25 mouse cellular contexts compared by ENCODE assay signal in the genomic region with DNA sequence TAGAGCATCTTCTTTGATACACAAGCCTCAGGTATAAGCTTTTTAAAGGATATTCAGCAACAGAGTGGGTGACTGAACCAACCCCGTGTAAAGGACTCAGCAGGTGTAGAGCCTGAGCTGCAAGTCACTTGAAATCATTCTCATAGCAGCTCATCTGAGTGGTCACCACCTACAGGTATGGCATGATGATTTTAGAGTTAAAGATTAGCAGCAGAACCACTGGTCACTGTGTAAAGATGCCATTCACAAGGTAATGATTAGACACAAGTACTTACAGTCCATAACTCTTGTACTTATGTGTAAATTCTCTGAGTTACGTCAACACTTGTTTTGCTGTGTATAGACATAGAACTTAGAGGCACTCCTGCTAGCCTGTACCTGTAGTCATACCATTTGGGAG.
A peak's percentile ranks its signal among the peaks of the same experiment; 100 is the strongest.
DNase-seq lines count a peak whose midpoint lies in the region; ATAC-seq and TF ChIP-seq lines count a peak whose summit lies in the region.
"Had no signal": no experiment of that assay in that cellular context is flagged by ENCODE, and none has a peak within 500 bp of the region (broad histone marks: within the 10 kb centered on the region; RNA-seq: fewer than 3 reads in every experiment).

No protein-coding gene starts in this region.

- DNase-seq in kidney, postnatal 10 days, result no peak
- no peak for DNase-seq in liver, embryonic 14.5 days (ENCODE audit: low read depth in 3 of 3, low spot score in 3 of 3)
- DNase-seq in liver, postnatal 0 days, result no peak
- DNase-seq: adrenal gland, adult 2 months; adrenal gland, postnatal 14 days; cerebellum, adult 11 months; cerebellum, adult 2 months; cerebellum, adult 9-11 months; cerebellum, postnatal 25 days; forebrain, postnatal 0 days; gastrocnemius, adult 2 months; gastrocnemius, postnatal 14 days; heart, adult 2 months; heart, postnatal 14 days had no signal

- TF ChIP-seq EP300 in liver, embryonic 14.5 days (IDR thresholded peaks at IDR 0.05; ENCODE audit: low read depth), result no peak
- TF ChIP-seq EP300 in liver, postnatal 0 days (IDR thresholded peaks at IDR 0.05; ENCODE audit: low read depth), result no peak

- H3K9ac ChIP-seq in kidney, embryonic 16.5 days (replicated peaks; ENCODE audit: low read length), result no peak overlapping the region
- no peak overlapping the region for H3K9ac ChIP-seq in liver, embryonic 14.5 days (replicated peaks)
- H3K9ac ChIP-seq in liver, embryonic 12.5 days, result no peak overlapping the region
- H3K9ac ChIP-seq in liver, embryonic 16.5 days (ENCODE audit: low read depth, low read length), result no peak overlapping the region
- no peak overlapping the region for H3K9ac ChIP-seq in liver, postnatal 0 days (replicated peaks)
- H3K9ac ChIP-seq: embryonic facial prominence, embryonic 12.5 days; embryonic facial prominence, embryonic 15.5 days; forebrain, postnatal 0 days; heart, embryonic 13.5 days; hindbrain, embryonic 12.5 days; hindbrain, embryonic 15.5 days had no signal

- 75% methylated on average over 2 of the region's 2 CpGs for WGBS in kidney, embryonic 16.5 days
- 67% methylated on average over 2 of the region's 2 CpGs for WGBS in liver, embryonic 14.5 days (ENCODE audit: insufficient replicate concordance)
- 79% methylated on average over 2 of the region's 2 CpGs for WGBS in liver, embryonic 12.5 days (ENCODE audit: insufficient replicate concordance)
- WGBS in liver, embryonic 16.5 days (ENCODE audit: insufficient replicate concordance), result 54% methylated on average over 2 of the region's 2 CpGs
- WGBS in liver, postnatal 0 days (ENCODE audit: insufficient replicate concordance), result 70% methylated on average over 2 of the region's 2 CpGs

- H3K36me3 ChIP-seq in kidney, embryonic 16.5 days (ENCODE audit: insufficient read depth, low read length), result no peaks in the 10 kb centered on the region
- H3K36me3 ChIP-seq in liver, embryonic 14.5 days (replicated peaks; ENCODE audit: control insufficient read depth, insufficient read depth, low read depth), result no peaks in the 10 kb centered on the region
- H3K36me3 ChIP-seq in liver, embryonic 12.5 days, result no peaks in the 10 kb centered on the region
- no peaks in the 10 kb centered on the region for H3K36me3 ChIP-seq in liver, embryonic 16.5 days (ENCODE audit: control insufficient read depth, insufficient read depth)
- H3K36me3 ChIP-seq in liver, postnatal 0 days (replicated peaks; ENCODE audit: insufficient read depth, low read length), result no peaks in the 10 kb centered on the region
- H3K36me3 ChIP-seq: embryonic facial prominence, embryonic 12.5 days; embryonic facial prominence, embryonic 15.5 days; heart, embryonic 10.5 days; heart, embryonic 13.5 days; hindbrain, embryonic 12.5 days; hindbrain, embryonic 15.5 days had no signal

- no peak overlapping the region for H3K4me2 ChIP-seq in kidney, embryonic 16.5 days (replicated peaks; ENCODE audit: low read depth, low read length)
- no peak overlapping the region for H3K4me2 ChIP-seq in liver, embryonic 14.5 days (ENCODE audit: low read depth)
- H3K4me2 ChIP-seq in liver, embryonic 12.5 days, result no peak overlapping the region
- H3K4me2 ChIP-seq in liver, embryonic 16.5 days (ENCODE audit: low read depth, low read length), result no peak overlapping the region
- no peak overlapping the region for H3K4me2 ChIP-seq in liver, postnatal 0 days (ENCODE audit: low read depth, low read length)
- H3K4me2 ChIP-seq: embryonic facial prominence, embryonic 12.5 days; embryonic facial prominence, embryonic 15.5 days; heart, embryonic 13.5 days; hindbrain, embryonic 12.5 days; hindbrain, embryonic 15.5 days had no signal

- no peak overlapping the region for H3K4me3 ChIP-seq in kidney, embryonic 16.5 days (ENCODE audit: low read length)
- H3K4me3 ChIP-seq in liver, embryonic 14.5 days (ENCODE audit: insufficient read depth in 1 of 2, low read depth in 2 of 2, low read length in 2 of 2), result no peak overlapping the region
- no peak overlapping the region for H3K4me3 ChIP-seq in liver, embryonic 12.5 days
- no peak overlapping the region for H3K4me3 ChIP-seq in liver, embryonic 16.5 days (ENCODE audit: low read depth, low read length)
- no peak overlapping the region for H3K4me3 ChIP-seq in liver, postnatal 0 days (ENCODE audit: low read depth, low read length)
- H3K4me3 ChIP-seq: embryonic facial prominence, embryonic 12.5 days; embryonic facial prominence, embryonic 15.5 days; gastrocnemius, adult 2 months; heart, adult 2 months; heart, embryonic 10.5 days; heart, embryonic 13.5 days; hindbrain, embryonic 12.5 days; hindbrain, embryonic 15.5 days had no signal

- H3K9me3 ChIP-seq in kidney, embryonic 16.5 days (ENCODE audit: low read length), result no peaks in the 10 kb centered on the region
- H3K9me3 ChIP-seq in liver, embryonic 14.5 days (ENCODE audit: control insufficient read depth, low read length), result no peaks in the 10 kb centered on the region
- no peaks in the 10 kb centered on the region for H3K9me3 ChIP-seq in liver, embryonic 12.5 days (replicated peaks)
- H3K9me3 ChIP-seq in liver, embryonic 16.5 days (replicated peaks; ENCODE audit: control insufficient read depth, low read length), result no peaks in the 10 kb centered on the region
- no peaks in the 10 kb centered on the region for H3K9me3 ChIP-seq in liver, postnatal 0 days (ENCODE audit: low read length)
- H3K9me3 ChIP-seq: embryonic facial prominence, embryonic 12.5 days; embryonic facial prominence, embryonic 15.5 days; heart, embryonic 10.5 days; heart, embryonic 13.5 days; hindbrain, embryonic 12.5 days; hindbrain, embryonic 15.5 days had no signal

- peak; percentile 81; the same call in 1 of the 2 replicates for ATAC-seq in kidney, embryonic 16.5 days (ENCODE audit: low FRiP score, low TSS enrichment)
- 0 out of 2 replicates have a peak, but pooled peaks have one; percentile 21 for ATAC-seq in liver, embryonic 14.5 days (ENCODE audit: insufficient read depth)
- no peak for ATAC-seq in liver, embryonic 12.5 days
- peak; percentile 83 for ATAC-seq in liver, embryonic 16.5 days (ENCODE audit: low read depth)
- peak; percentile 71 for ATAC-seq in liver, postnatal 0 days
- ATAC-seq: CD4-positive, CD25-positive, alpha-beta regulatory T cell, adult 4 months; forebrain, embryonic 14.5 days; forebrain, postnatal 0 days had no signal

- no peak for TF ChIP-seq CTCF in liver, embryonic 14.5 days (IDR thresholded peaks at IDR 0.05; ENCODE audit: low read depth)
- TF ChIP-seq CTCF in liver, postnatal 0 days (IDR thresholded peaks at IDR 0.05; ENCODE audit: low read depth), result no peak

- no peaks in the 10 kb centered on the region for H3K4me1 ChIP-seq in kidney, embryonic 16.5 days (ENCODE audit: insufficient read depth, low read length)
- H3K4me1 ChIP-seq in liver, embryonic 14.5 days (replicated peaks; ENCODE audit: control insufficient read depth in 2 of 2, insufficient read depth in 2 of 2, low read length in 1 of 2), result no peaks in the 10 kb centered on the region
- no peaks in the 10 kb centered on the region for H3K4me1 ChIP-seq in liver, embryonic 12.5 days
- H3K4me1 ChIP-seq in liver, embryonic 16.5 days (ENCODE audit: control insufficient read depth, low read depth, low read length), result no peaks in the 10 kb centered on the region
- no peaks in the 10 kb centered on the region for H3K4me1 ChIP-seq in liver, postnatal 0 days (ENCODE audit: insufficient read depth)

- H3K27ac ChIP-seq in kidney, embryonic 16.5 days (ENCODE audit: low read length), result no peak overlapping the region
- H3K27ac ChIP-seq in liver, embryonic 14.5 days, result no peak overlapping the region
- no peak overlapping the region for H3K27ac ChIP-seq in liver, embryonic 12.5 days
- 0 out of 2 replicates have a peak overlapping the region, but pooled peaks have one; percentile 40 for H3K27ac ChIP-seq in liver, embryonic 16.5 days (ENCODE audit: low read length)
- H3K27ac ChIP-seq in liver, postnatal 0 days (ENCODE audit: low read depth), result no peak overlapping the region
- H3K27ac ChIP-seq: embryonic facial prominence, embryonic 12.5 days; embryonic facial prominence, embryonic 15.5 days; gastrocnemius, adult 2 months; heart, adult 2 months; heart, embryonic 10.5 days; heart, embryonic 13.5 days; hindbrain, embryonic 12.5 days; hindbrain, embryonic 15.5 days had no signal

- H3K27me3 ChIP-seq in kidney, embryonic 16.5 days (ENCODE audit: insufficient read depth, low read length), result no peaks in the 10 kb centered on the region
- H3K27me3 ChIP-seq in liver, embryonic 14.5 days (ENCODE audit: control insufficient read depth, insufficient read depth, low read length), result no peaks in the 10 kb centered on the region
- no peaks in the 10 kb centered on the region for H3K27me3 ChIP-seq in liver, embryonic 12.5 days (replicated peaks)
- no peaks in the 10 kb centered on the region for H3K27me3 ChIP-seq in liver, embryonic 16.5 days (ENCODE audit: control insufficient read depth, insufficient read depth, low read depth, low read length)
- no peaks in the 10 kb centered on the region for H3K27me3 ChIP-seq in liver, postnatal 0 days (ENCODE audit: insufficient read depth, low read length)
- H3K27me3 ChIP-seq: embryonic facial prominence, embryonic 12.5 days; embryonic facial prominence, embryonic 15.5 days; heart, embryonic 13.5 days; hindbrain, embryonic 12.5 days; hindbrain, embryonic 15.5 days had no signal
